Mouse (Mus musculus) mature B cell (primary cell): ENCODE measurements around the gene Adnp.

Source experiments
- in situ Hi-C: fragments of 300-500 bp; cut with MboI; formaldehyde crosslinking; loops from 2 replicates; pipeline ENCODE4 v1.14.3; 2019

The Adnp gene

GRCm38 (mm10) chr2:168206725-168207644 lies at the start of gene Adnp:
Adnp (minus strand) TSS chr2:168207112.
- in situ Hi-C loops, result loop anchor here (10.0 kb wide), 1 partner anchor 92 kb away; no protein-coding TSS in a partner anchor

- in situ Hi-C loops, result loop anchor here (10.0 kb wide), 2 partner anchors 178 to 368 kb away; no protein-coding TSS in a partner anchor
These were observed 49.6 kb upstream of the Adnp start for GRCm38 (mm10) chr2:168256506-168256905.

GRCm38 (mm10) chr2:168253822-168254221 lies 46.9 kb upstream of the Adnp start:
- in situ Hi-C loops, result loop anchor here (10.0 kb wide), 2 partner anchors 181 to 371 kb away; no protein-coding TSS in a partner anchor

- in situ Hi-C loops, result loop anchor here (10.0 kb wide), 2 partner anchors 182 to 372 kb away; no protein-coding TSS in a partner anchor
These were observed 45.9 kb upstream of the Adnp start for GRCm38 (mm10) chr2:168252639-168253292.

- in situ Hi-C loops, result loop anchor here (10.0 kb wide), 2 partner anchors 185 to 375 kb away; no protein-coding TSS in a partner anchor
These were observed 43.4 kb upstream of the Adnp start for GRCm38 (mm10) chr2:168250270-168250669.

GRCm38 (mm10) chr2:168248856-168249245 lies 41.9 kb upstream of the Adnp start:
- in situ Hi-C loops, result no loop called here

GRCm38 (mm10) chr2:168248167-168248855 lies 41.4 kb upstream of the Adnp start:
- in situ Hi-C loops, result no loop called here

GRCm38 (mm10) chr2:168245571-168245970 lies 38.7 kb upstream of the Adnp start:
- in situ Hi-C loops, result no loop called here

- in situ Hi-C loops, result no loop called here
These were observed 36.4 kb upstream of the Adnp start for GRCm38 (mm10) chr2:168243278-168243677.

- in situ Hi-C loops, result no loop called here
These were observed 35.9 kb upstream of the Adnp start for GRCm38 (mm10) chr2:168242841-168243240.

GRCm38 (mm10) chr2:168238335-168238734 lies 31.4 kb upstream of the Adnp start:
- in situ Hi-C loops, result no loop called here

GRCm38 (mm10) chr2:168233286-168233685 lies 26.4 kb upstream of the Adnp start:
- in situ Hi-C loops, result no loop called here

GRCm38 (mm10) chr2:168231471-168231829 lies 24.5 kb upstream of the Adnp start:
- in situ Hi-C loops, result no loop called here

GRCm38 (mm10) chr2:168230773-168231470 lies 24.0 kb upstream of the Adnp start:
- in situ Hi-C loops, result no loop called here

- in situ Hi-C loops, result no loop called here
These were observed 23.3 kb upstream of the Adnp start, which contains the start of the genes Gm20716, Dpm1 and Mocs3 for GRCm38 (mm10) chr2:168230026-168230728. Gm20716 (minus strand) TSS chr2:168230364. Dpm1 (minus strand) TSS chr2:168230591. Mocs3 (plus strand) TSS chr2:168230622.

- in situ Hi-C loops, result no loop called here
These were observed 22.5 kb upstream of the Adnp start for GRCm38 (mm10) chr2:168229116-168230025.

GRCm38 (mm10) chr2:168223326-168223725 lies 16.4 kb upstream of the Adnp start:
- in situ Hi-C loops, result no loop called here

GRCm38 (mm10) chr2:168213788-168214397 lies 7.0 kb upstream of the Adnp start:
- in situ Hi-C loops, result no loop called here

GRCm38 (mm10) chr2:168207883-168208282 lies 971 bp upstream of the Adnp start:
- in situ Hi-C loops, result loop anchor here (10.0 kb wide), 1 partner anchor 93 kb away; no protein-coding TSS in a partner anchor
